Mouse (Mus musculus) heart, embryonic 16.5 days (tissue): ENCODE data around the gene Mras. TPM values are rescaled to one million over a fixed set of nuclear protein-coding genes. Genes with fewer than 3 reads are reported as not detected.

Source experiments
- ATAC-seq: fragments of 200-750 bp; cut with Nextera tagmentation; replicated peaks from 2 replicates; pipeline ENCODE4 v1.8.0; 2017; ENCODE audit warnings: moderate number of reproducible peaks; ENCODE audit not compliant: insufficient read depth, low FRiP score; ENCODE audit errors: extremely low read depth
- H3K27ac ChIP-seq: fragments of 300-500 bp; sonication (generic); 2 replicates; pipeline ENCODE4 v1.5.1; 2014; ENCODE audit warnings: mild to moderate bottlenecking, low read length, control low read depth, moderate library complexity
- H3K27me3 ChIP-seq: fragments of 300-500 bp; sonication (generic); 2 replicates; pipeline ENCODE4 v1.6.1; 2014; ENCODE audit warnings: low read length, mixed read lengths; ENCODE audit not compliant: control insufficient read depth, insufficient read depth
- H3K36me3 ChIP-seq: fragments of 300-500 bp; sonication (generic); 2 replicates; pipeline ENCODE4 v1.6.1; 2014; ENCODE audit not compliant: control insufficient read depth, insufficient read depth
- H3K4me1 ChIP-seq: fragments of 300-500 bp; sonication (generic); 2 replicates; pipeline ENCODE4 v1.6.1; 2014; ENCODE audit warnings: low read length, mixed read lengths; ENCODE audit not compliant: control insufficient read depth, insufficient read depth
- H3K4me2 ChIP-seq: fragments of 300-500 bp; sonication (generic); 2 replicates; pipeline ENCODE4 v1.6.1; 2014; ENCODE audit warnings: low read depth, mild to moderate bottlenecking, control low read depth, low read length
- H3K4me3 ChIP-seq: fragments of 300-500 bp; sonication (generic); 2 replicates; pipeline ENCODE4 v1.5.1; 2014; ENCODE audit warnings: mild to moderate bottlenecking, control low read depth, low read length
- H3K9ac ChIP-seq: fragments of 300-500 bp; sonication (generic); 2 replicates; pipeline ENCODE4 v1.6.1; 2014; ENCODE audit warnings: low read length, control low read depth
- H3K9me3 ChIP-seq: fragments of 300-500 bp; sonication (generic); replicated peaks from 2 replicates; pipeline ENCODE4 v1.6.1; 2016; ENCODE audit warnings: low read length; ENCODE audit not compliant: control insufficient read depth
- WGBS: fragments of 180-500 bp; shearing (Covaris S2); extraction: QIAGEN DNeasy Blood & Tissue Kit; methylation state at CpG from one replicate; pipeline ENCODE4 v1.1.7; 2014; 5-methylcytosine and 5-hydroxymethylcytosine counted together
- polyA plus RNA-seq: library from polyadenylated mRNA; unstranded; fragments of >200 nt; fragmentation: Nextera tagmentation; extraction: Ambion mirVana; gene quantifications from 2 replicates; pipeline ENCODE4 v1.2.1, GENCODE M21; 2015

Mras gene
- polyA plus RNA-seq, 1 experiment from 2014 or later: 15.0 TPM

DNA sequence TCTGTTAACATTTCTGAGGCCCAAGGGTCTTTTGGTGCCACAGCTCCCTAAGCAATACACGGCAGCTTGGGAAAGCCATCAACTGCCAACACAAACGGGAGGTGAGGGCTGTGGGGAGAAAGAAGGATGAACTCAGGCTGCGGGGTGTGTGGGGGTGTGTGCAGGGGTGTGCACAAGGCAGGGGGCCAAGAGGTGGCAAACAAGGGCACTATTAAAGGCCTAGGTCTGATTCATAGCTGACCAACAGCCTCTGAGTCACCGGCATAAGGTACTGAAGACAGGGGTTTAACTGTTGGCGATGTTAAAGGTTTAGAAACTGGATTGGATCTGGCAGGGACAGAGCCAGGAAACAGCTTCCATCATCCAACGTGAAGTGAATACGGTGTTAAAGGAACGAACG lies 48.3 kb downstream of the Mras start:
- H3K4me3 ChIP-seq: no peak overlapping the region
- H3K9ac ChIP-seq: no peak overlapping the region
- no peak for ATAC-seq
- no peak overlapping the region for H3K4me2 ChIP-seq
- 73% methylated on average over 9 of the region's 9 CpGs for WGBS
- no peak overlapping the region for H3K27ac ChIP-seq
- no peaks in the 10 kb centered on the region for H3K9me3 ChIP-seq
- no peaks in the 10 kb centered on the region for H3K4me1 ChIP-seq
- no peaks in the 10 kb centered on the region for H3K27me3 ChIP-seq
- peaks cover 8% of the 10 kb centered on the region; the same call in 1 of the 2 replicates for H3K36me3 ChIP-seq

DNA sequence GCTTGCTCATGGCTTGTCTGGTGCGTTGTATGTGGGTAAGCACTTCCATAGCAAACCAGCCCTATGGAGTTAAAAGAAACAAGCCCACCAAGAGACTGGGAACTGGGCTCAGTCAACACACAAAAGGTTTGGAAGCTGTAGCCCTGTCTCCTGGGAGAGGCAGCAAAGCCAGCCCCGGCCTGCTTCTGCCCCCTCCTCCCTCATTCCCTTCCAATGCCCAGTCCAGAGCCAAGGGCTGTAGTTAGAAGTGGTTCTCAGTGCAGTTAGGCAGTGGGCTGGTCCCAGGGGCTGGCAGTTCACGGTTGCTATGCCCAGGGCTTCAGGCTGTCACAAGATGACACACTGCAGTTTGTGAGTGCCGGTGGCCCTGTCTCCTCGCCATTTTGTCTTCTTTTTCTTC lies 49.1 kb downstream of the Mras start:
- Histone ChIP-seq H3K4me1 (no peaks in the 10 kb centered on the region), H3K4me3 (no peak overlapping the region), H3K27me3 (no peaks in the 10 kb centered on the region), H3K27ac (no peak overlapping the region), H3K9ac (no peak overlapping the region), H3K4me2 (no peak overlapping the region), H3K36me3 (peaks cover 8% of the 10 kb centered on the region; the same call in 1 of the 2 replicates), H3K9me3 (no peaks in the 10 kb centered on the region)
- no peak for ATAC-seq
- 72% methylated on average over 5 of the region's 5 CpGs for WGBS

DNA sequence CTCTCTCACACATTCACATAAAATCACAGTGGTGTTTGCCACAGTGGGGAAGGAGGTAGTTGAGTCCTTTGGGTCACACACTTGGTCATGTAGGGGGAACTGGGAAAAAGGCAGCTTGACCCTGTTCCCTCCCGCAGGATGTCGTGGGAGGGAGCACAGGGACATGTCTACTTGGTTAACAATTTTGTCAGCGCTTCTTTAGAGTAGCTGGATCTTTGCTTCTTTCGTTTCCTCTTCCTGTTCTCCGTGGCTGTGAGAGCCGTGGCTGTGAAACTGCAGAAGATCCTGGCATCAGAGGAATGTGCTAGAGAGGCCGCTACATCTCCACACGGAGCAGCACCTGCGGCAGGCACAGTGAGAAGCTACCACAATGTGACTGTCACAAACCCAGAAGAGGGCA lies 54.6 kb downstream of the Mras start:
- Histone ChIP-seq H3K4me3 (no peak overlapping the region), H3K9me3 (no peaks in the 10 kb centered on the region), H3K4me1 (no peaks in the 10 kb centered on the region), H3K4me2 (no peak overlapping the region), H3K36me3 (no peaks in the 10 kb centered on the region), H3K27me3 (no peaks in the 10 kb centered on the region), H3K9ac (no peak overlapping the region), H3K27ac (no peak overlapping the region)
- ATAC-seq: no peak
- WGBS: 54% methylated on average over 9 of the region's 9 CpGs

DNA sequence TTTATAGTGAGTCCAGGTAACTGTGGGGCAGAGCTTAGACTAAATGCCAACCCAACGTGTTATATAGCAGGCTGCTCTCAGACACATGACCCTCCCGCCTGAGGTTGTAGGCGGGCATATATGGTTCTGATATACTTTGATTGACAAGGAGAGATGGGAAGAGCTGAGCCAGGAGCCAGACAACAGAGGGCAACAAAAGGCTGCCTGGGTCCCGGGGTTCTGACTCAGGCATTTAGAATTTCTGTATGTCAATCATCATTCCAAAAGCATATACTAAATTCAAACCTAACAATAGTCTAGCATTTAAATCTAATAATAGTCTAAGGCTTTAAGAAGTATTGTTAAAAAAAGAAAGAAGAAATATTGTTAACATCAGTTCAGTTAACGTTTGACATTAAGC lies 58.0 kb downstream of the Mras start:
- no peak for ATAC-seq
- H3K36me3 ChIP-seq: no peaks in the 10 kb centered on the region
- no peak overlapping the region for H3K4me2 ChIP-seq
- 48% methylated on average over 5 of the region's 5 CpGs for WGBS
- no peak overlapping the region for H3K27ac ChIP-seq
- no peaks in the 10 kb centered on the region for H3K4me1 ChIP-seq
- no peaks in the 10 kb centered on the region for H3K27me3 ChIP-seq
- no peaks in the 10 kb centered on the region for H3K9me3 ChIP-seq
- no peak overlapping the region for H3K9ac ChIP-seq
- H3K4me3 ChIP-seq: no peak overlapping the region

DNA sequence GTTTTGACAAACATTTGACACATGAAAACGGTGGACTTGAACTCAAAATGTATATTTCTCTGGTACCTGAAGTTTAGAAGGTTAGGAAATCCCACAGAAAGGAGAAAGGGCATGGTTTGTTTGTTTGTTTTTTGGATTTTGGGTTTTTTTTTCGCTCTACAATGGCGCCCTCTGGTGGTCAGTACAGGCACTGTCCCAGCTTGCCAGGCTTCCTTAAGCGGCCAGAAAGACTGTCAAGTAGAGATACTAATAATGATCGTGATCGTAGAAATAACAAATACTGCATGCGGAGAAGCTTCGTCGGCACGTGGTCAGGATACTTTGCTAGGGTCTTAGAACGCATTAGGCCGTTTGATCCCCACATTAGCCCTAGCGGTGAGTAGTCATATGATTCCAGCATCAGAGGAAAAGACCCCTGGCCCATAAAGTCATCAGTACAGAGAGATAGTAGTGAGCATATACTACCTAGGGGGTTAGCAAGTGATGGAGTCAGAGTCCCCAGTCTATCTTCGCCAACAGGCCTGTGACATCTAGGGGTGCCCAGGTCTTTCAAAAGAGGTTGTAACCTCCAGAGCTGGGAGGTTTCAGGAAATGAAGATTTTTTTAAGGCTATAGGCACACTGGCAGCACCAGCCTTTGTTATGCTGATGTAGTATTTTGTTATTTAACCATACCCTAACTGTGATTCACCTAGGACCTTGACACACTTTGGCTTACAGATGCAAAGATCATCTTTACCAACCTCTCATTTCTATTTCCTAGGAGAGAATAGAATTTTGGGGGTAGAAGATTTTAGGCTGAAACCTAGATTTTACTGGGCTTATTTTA lies 60.4 kb downstream of the Mras start:
- Histone ChIP-seq H3K27ac (no peak overlapping the region), H3K9me3 (no peaks in the 10 kb centered on the region), H3K4me3 (no peak overlapping the region), H3K36me3 (no peaks in the 10 kb centered on the region), H3K27me3 (no peaks in the 10 kb centered on the region), H3K4me2 (0 out of 2 replicates have a peak overlapping the region, but pooled peaks have one; percentile 20), H3K4me1 (no peaks in the 10 kb centered on the region), H3K9ac (no peak overlapping the region)
- no peak for ATAC-seq
- WGBS: 6% methylated on average over 14 of the region's 14 CpGs

DNA sequence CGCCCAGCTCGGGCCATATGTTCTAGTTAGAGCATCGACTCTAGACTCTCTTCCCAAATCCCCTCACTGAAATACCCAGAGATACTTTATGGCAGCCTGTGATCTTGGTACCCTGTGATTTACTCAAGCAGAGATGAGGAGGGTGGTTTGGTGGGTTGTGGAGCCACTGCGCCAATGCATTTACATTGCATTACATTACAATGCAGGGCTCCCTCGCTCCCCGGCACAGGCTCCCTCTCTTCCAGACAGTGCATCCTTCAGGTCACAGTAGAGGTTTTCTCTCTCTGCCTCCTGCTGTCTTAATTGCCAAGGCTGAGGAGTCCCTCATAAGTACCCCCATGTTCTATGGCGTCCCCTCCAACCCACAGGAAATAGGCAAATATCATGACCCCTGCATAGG lies 68.8 kb downstream of the Mras start:
- H3K4me3 ChIP-seq: no peak overlapping the region
- no peaks in the 10 kb centered on the region for H3K9me3 ChIP-seq
- H3K27ac ChIP-seq: no peak overlapping the region
- H3K36me3 ChIP-seq: no peaks in the 10 kb centered on the region
- ATAC-seq: no peak
- no peak overlapping the region for H3K9ac ChIP-seq
- H3K27me3 ChIP-seq: no peaks in the 10 kb centered on the region
- 76% methylated on average over 7 of the region's 7 CpGs for WGBS
- no peaks in the 10 kb centered on the region for H3K4me1 ChIP-seq
- H3K4me2 ChIP-seq: no peak overlapping the region

DNA sequence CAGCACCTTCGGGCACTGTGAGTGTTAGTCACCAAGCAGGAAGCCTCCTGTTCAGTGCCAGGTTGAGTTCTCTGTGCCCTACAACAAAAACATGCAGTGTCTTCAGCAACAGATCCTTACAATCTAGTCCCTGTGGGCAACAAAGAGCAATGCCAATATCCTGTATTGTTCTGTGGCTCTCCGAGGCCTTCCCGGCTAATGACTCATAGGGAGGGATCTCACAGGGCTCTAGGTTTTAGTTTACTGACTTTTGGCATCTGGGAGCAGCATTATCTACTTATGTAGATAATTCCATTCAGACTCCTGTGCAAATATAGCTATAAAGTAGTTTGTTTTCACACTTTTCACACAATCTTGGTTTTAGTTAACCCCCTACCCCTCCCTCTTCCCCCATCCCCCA lies 71.3 kb downstream of the Mras start:
- H3K27me3 ChIP-seq: peaks cover 3% of the 10 kb centered on the region; the same call in 1 of the 2 replicates
- 67% methylated on average over 3 of the region's 3 CpGs for WGBS
- no peak overlapping the region for H3K4me2 ChIP-seq
- no peaks in the 10 kb centered on the region for H3K4me1 ChIP-seq
- ATAC-seq: no peak
- no peaks in the 10 kb centered on the region for H3K36me3 ChIP-seq
- H3K4me3 ChIP-seq: no peak overlapping the region
- no peak overlapping the region for H3K9ac ChIP-seq
- H3K9me3 ChIP-seq: no peaks in the 10 kb centered on the region
- H3K27ac ChIP-seq: no peak overlapping the region

DNA sequence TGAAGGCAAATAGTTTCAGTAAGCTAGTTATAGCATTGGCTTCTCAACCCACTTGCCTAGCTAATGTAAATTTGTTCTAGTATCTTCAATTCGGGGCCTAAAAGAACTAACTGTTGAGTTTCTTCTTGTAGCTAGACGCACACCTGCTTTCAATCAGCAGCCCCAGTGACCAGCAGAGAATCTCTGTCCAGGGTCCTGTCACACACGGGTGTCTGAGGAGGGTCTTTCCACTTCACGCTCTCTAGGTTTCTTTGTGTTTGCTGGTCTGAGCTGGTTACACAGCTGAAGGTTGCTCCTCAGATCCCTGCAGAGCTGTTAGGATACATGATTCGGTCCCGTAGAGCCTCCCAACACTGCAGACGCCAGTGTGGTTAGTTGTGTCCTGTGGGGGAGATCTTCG lies 74.1 kb downstream of the Mras start:
- no peak for ATAC-seq
- no peak overlapping the region for H3K4me2 ChIP-seq
- H3K9me3 ChIP-seq: no peaks in the 10 kb centered on the region; the same call in 1 of the 2 replicates
- no peak overlapping the region for H3K9ac ChIP-seq
- 52% methylated on average over 8 of the region's 8 CpGs for WGBS
- peaks cover 24% of the 10 kb centered on the region for H3K27me3 ChIP-seq
- no peaks in the 10 kb centered on the region for H3K36me3 ChIP-seq
- H3K27ac ChIP-seq: no peak overlapping the region
- H3K4me3 ChIP-seq: no peak overlapping the region
- H3K4me1 ChIP-seq: peaks cover 2% of the 10 kb centered on the region; the same call in 1 of the 2 replicates

DNA sequence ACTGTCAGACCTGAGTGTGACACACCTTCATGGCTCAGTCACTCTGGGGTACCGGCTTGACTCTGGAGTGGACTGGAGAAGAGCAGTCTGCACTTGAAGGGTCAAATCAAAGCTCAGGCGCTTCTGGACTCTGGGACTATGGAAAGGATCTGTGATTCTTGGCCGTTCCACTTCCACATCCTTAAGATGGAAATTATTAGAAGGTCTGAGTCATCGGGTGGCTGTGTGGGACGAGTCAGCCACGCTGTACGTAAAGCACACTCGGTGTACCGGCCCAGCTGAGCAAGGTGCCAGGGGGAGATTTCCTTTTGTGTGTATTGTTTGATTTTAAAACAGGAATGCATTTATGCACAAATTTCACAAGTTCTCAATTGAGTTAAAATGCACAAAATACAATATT lies 75.2 kb downstream of the Mras start:
- Histone ChIP-seq H3K27me3 (peaks cover 34% of the 10 kb centered on the region), H3K4me3 (no peak overlapping the region), H3K4me2 (no peak overlapping the region), H3K36me3 (no peaks in the 10 kb centered on the region), H3K27ac (no peak overlapping the region), H3K9me3 (no peaks in the 10 kb centered on the region; the same call in 1 of the 2 replicates), H3K4me1 (peaks cover 10% of the 10 kb centered on the region), H3K9ac (no peak overlapping the region)
- no peak for ATAC-seq
- 76% methylated on average over 9 of the region's 9 CpGs for WGBS
